Mouse (Mus musculus) lung, postnatal 0 days (tissue): Measurements from ENCODE around the gene Pcdh7.

Experiments
- CTCF ChIP-seq: IDR thresholded peaks from 2 replicates; pipeline ENCODE4 v1.5.1; 2016; ENCODE audit warnings: antibody characterized with exemption, mild to moderate bottlenecking
- EP300 ChIP-seq: IDR thresholded peaks from 2 replicates; pipeline ENCODE4 v1.6.1; 2016; ENCODE audit warnings: antibody characterized with exemption, mild to moderate bottlenecking, control low read depth

GRCm38 (mm10) chr5:57768469-57769022, 50.8 kb downstream of the Pcdh7 start:
- TF ChIP-seq CTCF (no peak), EP300 (no peak)
